Mouse (Mus musculus) activated CD4-positive, CD25-positive, alpha-beta regulatory T cell, adult 4 months (primary cell): ENCODE results near the gene Ric8b. TPM values are rescaled to one million over a fixed set of nuclear protein-coding genes. Genes with fewer than 3 reads are reported as not detected.

Experiments used
- ATAC-seq: one replicate; pipeline ENCODE4 v1.8.0; 2017
- polyA plus RNA-seq, 2 experiments: library from polyadenylated mRNA; unstranded; fragments of 100-300 nt; shearing (Covaris generic); gene quantifications; one replicate each; pipeline ENCODE4 v1.2.1; 2017

Ric8b gene
- polyA plus RNA-seq = 1 to 10 TPM; 5.6 to 7.4 TPM

GRCm38 (mm10) chr10:84916810-84917730 lies at the start of gene Ric8b:
Gene Ric8b (plus strand): TSS chr10:84917616.
- ATAC-seq = peak; percentile 93

DNA sequence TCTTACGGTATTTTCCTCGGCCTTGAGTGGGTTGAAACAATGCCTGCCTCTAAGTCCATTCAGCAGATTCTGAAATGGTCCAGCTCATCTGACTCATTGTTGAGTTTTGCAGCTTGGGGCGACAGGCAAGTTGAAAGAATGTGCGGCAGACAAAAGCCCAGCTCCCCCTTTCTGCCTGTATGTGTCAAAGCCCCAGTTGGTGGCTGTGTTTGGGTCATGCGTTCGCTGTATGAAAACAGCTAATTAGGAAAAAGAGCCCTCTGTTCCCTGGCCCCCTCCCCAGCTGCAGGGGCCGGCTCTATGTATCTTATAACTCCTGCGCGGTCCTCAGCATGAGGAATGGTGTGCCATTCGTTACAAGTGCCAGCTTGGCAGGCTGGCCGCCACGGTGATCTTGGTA lies 46.1 kb upstream of the Ric8b start:
- ATAC-seq = no peak

DNA sequence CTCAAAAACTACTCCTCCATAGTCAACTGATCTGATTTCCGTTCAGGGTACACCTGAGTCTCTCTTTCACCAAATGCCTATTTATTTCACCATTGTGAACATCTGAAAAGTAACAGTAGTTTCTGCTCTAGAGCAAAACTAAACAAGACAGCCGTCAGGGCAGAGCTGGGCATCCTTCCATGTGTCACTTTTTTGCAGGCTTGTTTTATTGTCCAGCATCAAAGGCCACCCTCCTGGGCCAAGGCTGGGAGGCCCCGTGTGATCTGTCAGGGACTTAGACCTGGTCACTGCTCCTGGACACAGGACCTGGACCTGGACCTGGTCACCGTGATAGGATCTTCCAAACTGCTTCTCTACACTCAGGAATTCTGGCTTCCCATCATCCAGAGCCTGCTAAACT lies 45.5 kb upstream of the Ric8b start:
- no peak for ATAC-seq

GRCm38 (mm10) chr10:84879823-84880571 lies 37.4 kb upstream of the Ric8b start:
- ATAC-seq = no peak

DNA sequence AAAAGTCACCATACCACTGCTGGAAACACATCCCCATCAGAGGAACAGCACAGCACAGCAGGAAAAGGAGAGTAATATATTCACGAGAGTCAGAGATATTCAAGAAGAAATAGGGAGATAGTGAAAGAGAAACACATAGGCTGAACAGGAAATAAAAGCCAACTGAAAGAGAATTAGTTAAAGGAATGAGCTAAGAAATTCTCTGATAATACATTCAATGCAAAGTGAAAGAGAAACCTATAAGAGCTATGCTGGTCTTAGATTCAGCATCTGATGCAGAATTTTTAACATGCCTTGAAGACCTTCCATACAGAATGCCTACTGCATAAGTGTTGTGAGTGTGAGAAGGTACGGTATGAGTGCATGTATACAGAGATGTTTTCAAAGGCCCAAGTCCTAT lies 34.9 kb upstream of the Ric8b start:
- ATAC-seq = peak; percentile 80

DNA sequence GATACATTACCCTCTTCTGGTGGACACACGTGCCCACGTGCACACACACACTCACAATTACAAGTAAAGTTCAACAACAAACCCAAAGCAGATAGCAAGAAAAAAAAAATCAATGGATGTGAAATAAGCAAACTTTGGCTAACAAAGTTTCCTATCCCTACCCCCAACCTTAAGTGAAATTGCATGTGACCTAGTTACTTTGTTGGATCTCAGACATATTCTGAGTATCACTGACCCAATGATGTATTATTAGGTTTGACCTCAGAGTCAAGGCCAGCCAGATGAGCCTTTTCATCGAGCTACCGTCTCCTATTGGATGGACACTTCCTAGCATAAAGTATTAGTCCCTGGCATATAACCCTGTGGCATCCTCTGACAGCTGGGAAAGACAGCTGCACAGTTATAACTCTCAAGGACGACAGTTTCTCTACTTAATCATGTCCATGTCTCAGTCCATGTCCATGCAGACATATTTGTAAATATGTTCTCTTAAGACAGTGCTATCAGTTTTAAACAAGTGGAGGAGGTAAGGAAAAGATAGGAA lies 32.0 kb upstream of the Ric8b start:
- no peak for ATAC-seq

DNA sequence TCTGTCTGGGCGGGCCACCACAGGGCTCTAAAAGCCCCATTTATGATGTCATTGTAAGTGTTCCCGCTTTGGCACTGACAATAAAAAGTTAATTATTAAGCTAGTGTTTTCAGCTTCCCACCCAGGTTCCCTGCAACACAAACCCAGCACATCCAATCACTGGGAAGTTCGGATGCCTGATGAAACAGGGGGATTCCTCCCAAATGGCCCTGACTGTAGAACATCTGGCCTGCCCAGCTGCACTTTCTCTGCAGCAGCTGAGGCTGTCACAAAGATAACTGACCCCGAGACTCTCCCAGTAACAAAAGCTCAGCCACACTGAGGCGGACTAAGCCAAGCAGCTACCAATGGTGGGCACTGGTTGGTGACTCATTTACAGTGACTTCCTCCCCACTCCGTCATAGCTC lies 31.2 kb upstream of the Ric8b start:
- no peak for ATAC-seq

DNA sequence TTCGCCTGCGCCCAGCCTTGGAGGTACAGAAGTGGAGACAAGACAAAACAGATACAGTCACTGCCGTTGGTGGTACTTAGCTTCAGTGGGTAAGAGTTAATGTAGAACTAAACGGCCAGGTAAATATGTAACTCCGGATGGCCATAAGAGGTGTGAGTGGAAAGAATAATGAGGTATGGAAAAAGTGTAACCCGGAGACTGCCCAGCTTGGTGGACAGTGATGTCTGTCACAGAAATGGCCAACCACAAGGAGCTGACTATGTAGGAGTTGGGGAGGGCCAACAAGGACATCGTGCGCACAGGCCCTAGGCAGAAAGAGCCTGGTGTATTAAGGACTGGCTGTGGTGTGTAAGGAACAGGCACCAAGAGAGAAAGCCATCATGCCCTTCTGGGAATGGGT lies 30.6 kb upstream of the Ric8b start:
- ATAC-seq = no peak

DNA sequence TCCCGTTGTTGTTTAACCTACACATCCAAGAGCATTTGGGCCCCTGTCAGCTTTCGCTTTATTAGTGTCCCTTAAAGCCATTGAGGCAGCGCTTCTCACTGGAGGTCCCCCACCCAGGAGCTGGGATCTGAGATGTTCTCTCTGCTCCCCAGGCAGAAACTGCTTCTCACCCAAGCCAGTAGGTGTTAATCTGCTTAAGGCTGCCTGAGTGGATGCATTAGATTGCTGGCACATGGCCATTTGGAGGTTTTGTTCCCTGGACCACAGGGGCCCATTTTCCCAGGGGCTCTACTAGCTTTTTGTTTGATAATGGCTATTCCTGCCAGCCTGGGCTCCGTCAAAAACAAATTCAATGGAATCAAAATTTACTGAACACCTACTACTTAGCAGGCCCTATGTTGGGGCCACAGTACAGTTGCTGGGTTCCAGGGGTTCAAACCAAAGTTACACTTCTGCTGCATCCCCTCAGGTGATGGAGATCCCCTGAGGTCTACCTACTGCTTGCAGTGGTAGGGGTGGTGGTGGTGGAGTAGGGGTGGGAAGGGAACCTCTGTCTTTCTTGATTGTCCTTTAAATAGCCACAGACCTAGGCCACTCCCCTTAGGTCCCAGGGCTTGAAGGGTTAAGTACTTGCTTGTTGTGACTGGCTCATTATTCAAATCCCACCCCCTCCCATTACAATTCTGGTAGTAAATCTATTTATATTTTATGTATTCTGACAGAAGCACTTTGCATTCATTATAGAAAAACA lies 28.1 kb upstream of the Ric8b start:
- ATAC-seq = no peak

DNA sequence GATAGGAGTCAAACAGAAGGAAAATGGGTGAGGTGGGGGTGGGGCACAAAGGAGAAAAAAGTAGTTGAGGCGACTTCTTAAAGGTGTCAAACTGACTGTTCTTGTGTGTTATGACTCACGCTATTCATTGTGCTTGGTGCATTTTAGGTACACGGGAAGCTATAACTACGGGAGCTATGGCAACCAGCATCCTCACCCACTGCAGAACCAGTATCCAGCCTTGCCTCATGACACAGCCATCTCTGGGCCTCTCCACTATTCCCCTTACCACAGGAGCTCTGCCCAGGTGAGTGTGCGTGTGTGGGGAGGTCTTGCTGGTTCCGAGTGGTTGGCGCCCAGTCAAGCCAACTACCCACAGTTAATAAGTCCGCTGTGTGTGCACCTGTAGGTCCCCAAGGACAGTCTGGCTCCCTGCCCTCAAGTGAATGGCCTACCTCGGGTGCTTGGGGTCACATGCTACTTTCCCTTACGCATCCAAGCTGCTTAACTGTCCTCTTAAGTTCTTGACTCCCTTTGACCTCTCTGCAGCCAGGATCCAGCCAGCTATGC lies 21.5 kb upstream of the Ric8b start:
- ATAC-seq = no peak

GRCm38 (mm10) chr10:84896941-84897930 lies 20.2 kb upstream of the Ric8b start:
- peak; percentile 71 for ATAC-seq

- no peak for ATAC-seq
These were observed 19.1 kb upstream of the Ric8b start for GRCm38 (mm10) chr10:84898144-84898979.

DNA sequence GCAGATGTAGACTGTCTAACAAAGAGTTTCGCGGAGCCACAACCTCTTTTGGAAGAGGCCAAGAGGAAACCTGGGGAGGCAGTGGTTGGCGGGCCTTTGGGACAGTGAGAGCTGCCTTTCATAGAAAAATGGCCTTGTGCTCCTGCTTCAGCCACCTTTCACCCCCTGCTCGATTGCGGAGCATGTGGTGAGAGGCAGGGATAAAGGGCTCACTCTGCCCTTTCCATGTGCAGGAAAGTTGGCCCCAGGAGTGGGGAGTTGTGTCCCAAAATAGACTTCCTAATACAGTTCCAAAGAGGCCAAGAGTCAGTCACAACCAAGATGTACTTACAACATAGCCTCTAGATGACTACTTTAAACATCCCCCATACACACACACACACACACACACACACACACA lies 15.7 kb upstream of the Ric8b start:
- ATAC-seq = no peak

DNA sequence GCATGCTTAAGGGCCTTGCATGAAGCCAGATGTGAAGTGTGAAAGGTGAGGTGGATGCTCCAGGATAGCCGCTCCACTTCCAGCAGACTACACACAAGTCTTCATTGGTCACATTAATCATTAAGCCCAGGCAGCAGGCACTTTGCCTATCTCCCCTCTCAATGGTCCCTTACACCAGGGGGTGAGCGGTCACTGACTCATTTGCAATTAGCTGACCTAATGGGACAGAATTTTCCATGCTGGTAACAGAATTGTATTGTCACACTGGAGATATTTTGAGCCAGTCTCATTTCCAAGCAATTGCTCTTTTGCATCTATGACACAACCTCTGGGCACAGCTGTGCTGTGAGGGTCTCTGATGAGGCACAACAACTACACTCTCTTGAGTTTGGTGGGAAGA lies 15.2 kb upstream of the Ric8b start:
- ATAC-seq = no peak

DNA sequence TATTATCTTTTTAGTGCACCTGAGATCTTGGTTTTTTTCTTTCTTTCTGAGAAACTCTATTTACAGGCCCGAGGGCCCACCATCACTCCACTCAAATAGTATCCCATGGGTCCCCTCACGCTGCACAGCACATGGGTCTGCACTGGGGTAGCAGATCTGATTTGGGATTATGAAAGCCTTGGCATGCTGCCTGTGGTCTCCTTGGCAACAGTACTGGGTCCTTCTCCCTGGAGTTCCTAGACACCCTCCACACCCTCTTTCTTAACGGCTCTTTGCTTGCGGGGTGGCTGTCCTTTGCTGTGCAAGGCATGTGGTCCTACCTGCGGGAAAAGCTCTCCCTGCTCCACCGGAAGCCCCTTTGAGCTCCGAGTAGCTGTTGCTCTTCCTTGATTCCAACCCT lies 14.1 kb upstream of the Ric8b start:
- ATAC-seq = no peak

DNA sequence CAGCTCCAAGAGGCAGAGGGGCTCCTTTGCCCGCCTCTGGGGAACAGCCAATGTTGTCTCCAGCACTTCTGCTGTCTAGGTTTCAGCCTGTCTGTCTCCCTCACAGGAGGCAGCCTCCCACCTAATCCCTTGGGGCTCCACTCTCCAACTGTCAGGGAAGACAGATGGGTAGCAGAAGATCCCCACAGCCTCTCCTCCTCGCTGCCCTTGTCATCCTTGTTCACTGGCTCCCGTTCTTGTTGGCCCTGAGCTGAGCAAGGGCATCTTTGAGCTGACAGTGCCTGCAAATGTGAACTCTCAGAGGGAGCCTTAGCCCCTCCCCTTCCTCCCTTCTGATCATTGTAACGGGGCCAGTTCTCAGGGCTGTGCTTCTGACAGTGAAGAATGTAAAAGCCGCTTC lies 13.7 kb upstream of the Ric8b start:
- ATAC-seq = no peak

- no peak for ATAC-seq
These were observed 10.5 kb upstream of the Ric8b start for GRCm38 (mm10) chr10:84906895-84907294.

- no peak for ATAC-seq
These were observed 9.4 kb upstream of the Ric8b start for GRCm38 (mm10) chr10:84908006-84908405.

GRCm38 (mm10) chr10:84908471-84908870 lies 8.9 kb upstream of the Ric8b start:
- no peak for ATAC-seq
